Mouse (Mus musculus): ENCODE data around the gene Sh3bgrl3. TPM values are rescaled to one million over a fixed set of nuclear protein-coding genes. Genes with fewer than 3 reads are reported as not detected.

Sh3bgrl3 gene
- polyA plus RNA-seq, 1 experiment, result 911 TPM

DNA sequence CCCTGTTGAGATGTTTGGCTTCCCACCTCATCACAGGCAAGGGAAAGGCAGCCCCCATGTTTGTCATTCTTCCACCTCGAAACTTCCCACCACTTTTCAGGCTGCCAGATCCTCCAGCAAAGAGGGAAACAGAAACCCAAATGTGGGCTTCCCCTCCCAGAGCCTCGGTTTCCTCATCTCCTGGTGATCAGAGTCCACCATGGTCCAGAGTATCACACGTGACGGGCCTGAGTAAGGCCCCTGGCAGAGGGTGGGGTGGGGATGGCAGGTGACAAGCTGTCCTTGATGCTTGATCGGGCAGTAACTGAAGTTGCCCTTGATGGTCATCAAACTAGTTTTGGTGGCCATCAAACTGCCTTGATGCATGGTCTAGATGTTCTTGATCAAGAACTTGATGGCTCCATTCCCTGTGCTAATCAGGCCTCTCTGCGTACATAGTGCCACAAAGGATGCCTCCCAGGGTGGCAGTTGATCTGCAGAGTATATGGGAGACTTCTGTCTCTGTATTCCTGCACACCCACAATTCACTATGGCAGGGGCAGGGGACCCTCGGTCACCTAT is 34.5 kb downstream of the Sh3bgrl3 start:
- H3K4me1 ChIP-seq (ENCODE audit: control insufficient read depth, insufficient read depth, insufficient read length, low read length), result peaks cover 3% of the 10 kb centered on the region; the same call in 1 of the 2 replicates

DNA sequence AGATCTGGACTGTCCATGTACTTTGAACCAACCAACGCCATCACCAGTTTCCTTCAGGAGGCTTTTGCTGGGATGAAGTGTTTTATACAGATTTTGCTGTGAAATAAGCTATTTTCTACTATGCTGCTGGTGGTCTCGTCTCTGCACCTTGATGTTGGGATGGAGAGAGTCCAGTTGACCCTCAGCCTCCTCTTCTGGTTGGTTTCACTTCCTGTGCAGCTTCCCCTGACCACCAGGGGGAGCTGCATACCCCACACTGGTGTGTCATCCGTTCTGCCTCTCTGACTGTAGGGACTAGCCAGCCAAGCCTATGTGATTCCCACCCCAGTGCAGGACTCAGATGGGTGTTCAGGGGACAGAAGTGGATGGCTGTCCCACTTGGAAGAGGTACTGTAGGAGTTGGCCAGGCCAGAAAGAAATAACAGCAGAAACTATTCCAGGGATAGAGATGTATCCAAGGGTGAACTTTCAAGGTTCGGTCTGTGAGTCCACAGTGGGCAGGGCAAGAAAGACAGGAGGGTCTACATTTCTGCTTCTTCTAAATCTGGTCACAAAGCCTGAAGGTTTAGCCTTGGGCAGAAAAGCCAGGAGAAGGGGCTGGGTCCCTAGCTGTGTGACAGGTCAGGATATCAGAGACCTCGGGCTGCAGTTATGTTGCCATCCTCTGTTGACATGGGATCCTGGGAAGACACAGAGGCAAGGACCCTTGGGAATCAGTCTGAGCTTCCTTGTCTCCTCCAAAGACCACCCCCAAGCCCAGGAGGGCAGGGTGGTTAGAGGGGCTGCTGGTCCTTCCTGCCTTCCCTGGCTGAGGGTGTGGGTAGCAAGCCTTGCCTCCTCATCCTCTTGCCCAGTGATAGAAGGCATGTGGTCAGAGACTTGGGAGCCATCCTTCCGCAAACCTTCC is 36.0 kb downstream of the Sh3bgrl3 start:
- peaks cover 14% of the 10 kb centered on the region for H3K36me3 ChIP-seq (ENCODE audit: control insufficient read depth, insufficient read depth, low read length)
- H3K4me1 ChIP-seq (ENCODE audit: control insufficient read depth, insufficient read depth, insufficient read length, low read length), result peaks cover 6% of the 10 kb centered on the region
- peak overlapping the region; percentile 56 for H3K4me3 ChIP-seq (ENCODE audit: low read depth, low read length)
- H3K27me3 ChIP-seq (ENCODE audit: control insufficient read depth, insufficient read depth, low read length), result no peaks in the 10 kb centered on the region
- WGBS, result 68% methylated on average over 6 of the region's 6 CpGs
- H3K27ac ChIP-seq (ENCODE audit: insufficient read depth, low read depth, low read length), result no peak overlapping the region
- TF ChIP-seq POLR2A (IDR thresholded peaks at IDR 0.05; ENCODE audit: low read depth, low read length), result no peak
- peak; percentile 92; the same call in 1 of the 2 replicates for TF ChIP-seq CTCF (IDR thresholded peaks at IDR 0.05; ENCODE audit: extremely low read depth, insufficient read length, insufficient replicate concordance, low read depth, low read length)

More for the DNA sequence above, 34.5 kb downstream of the Sh3bgrl3 start:
- no peaks in the 10 kb centered on the region for H3K27me3 ChIP-seq (ENCODE audit: control insufficient read depth, insufficient read depth, low read length)
- peak overlapping the region; percentile 61 for H3K27ac ChIP-seq (ENCODE audit: insufficient read depth, low read depth, low read length)
- peaks cover 14% of the 10 kb centered on the region for H3K36me3 ChIP-seq (ENCODE audit: control insufficient read depth, insufficient read depth, low read length)
- WGBS, result 65% methylated on average over 7 of the region's 7 CpGs
- H3K4me3 ChIP-seq (ENCODE audit: low read depth, low read length), result peak overlapping the region; percentile 56
- no peak for TF ChIP-seq CTCF (IDR thresholded peaks at IDR 0.05; ENCODE audit: extremely low read depth, insufficient read length, insufficient replicate concordance, low read depth, low read length)
- TF ChIP-seq POLR2A (IDR thresholded peaks at IDR 0.05; ENCODE audit: low read depth, low read length), result no peak

DNA sequence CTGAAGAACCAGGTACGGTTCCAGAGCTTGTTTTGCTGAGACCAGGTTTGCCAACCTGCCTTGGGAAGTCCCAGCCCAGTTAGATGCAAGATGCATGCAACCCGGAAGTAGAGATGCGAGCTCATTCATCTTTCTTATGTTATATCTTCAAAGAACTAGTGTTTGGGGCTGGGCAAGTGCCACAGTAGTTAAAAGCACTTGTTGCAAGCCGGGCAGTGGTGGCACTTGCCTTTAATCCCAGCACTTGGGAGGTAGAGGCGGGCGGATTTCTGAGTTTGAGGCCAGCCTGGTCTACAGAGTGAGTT is 37.4 kb downstream of the Sh3bgrl3 start:
- WGBS, result 89% methylated on average over 6 of the region's 6 CpGs
- TF ChIP-seq POLR2A (IDR thresholded peaks at IDR 0.05; ENCODE audit: low read depth, low read length), result no peak
- TF ChIP-seq CTCF (IDR thresholded peaks at IDR 0.05; ENCODE audit: extremely low read depth, insufficient read length, insufficient replicate concordance, low read depth, low read length), result no peak
- no peak overlapping the region for H3K4me3 ChIP-seq (ENCODE audit: low read depth, low read length)
- peaks cover 2% of the 10 kb centered on the region; the same call in 1 of the 2 replicates for H3K4me1 ChIP-seq (ENCODE audit: control insufficient read depth, insufficient read depth, insufficient read length, low read length)
- no peak overlapping the region for H3K27ac ChIP-seq (ENCODE audit: insufficient read depth, low read depth, low read length)
- H3K27me3 ChIP-seq (ENCODE audit: control insufficient read depth, insufficient read depth, low read length), result no peaks in the 10 kb centered on the region
- H3K36me3 ChIP-seq (ENCODE audit: control insufficient read depth, insufficient read depth, low read length), result peaks cover 19% of the 10 kb centered on the region

DNA sequence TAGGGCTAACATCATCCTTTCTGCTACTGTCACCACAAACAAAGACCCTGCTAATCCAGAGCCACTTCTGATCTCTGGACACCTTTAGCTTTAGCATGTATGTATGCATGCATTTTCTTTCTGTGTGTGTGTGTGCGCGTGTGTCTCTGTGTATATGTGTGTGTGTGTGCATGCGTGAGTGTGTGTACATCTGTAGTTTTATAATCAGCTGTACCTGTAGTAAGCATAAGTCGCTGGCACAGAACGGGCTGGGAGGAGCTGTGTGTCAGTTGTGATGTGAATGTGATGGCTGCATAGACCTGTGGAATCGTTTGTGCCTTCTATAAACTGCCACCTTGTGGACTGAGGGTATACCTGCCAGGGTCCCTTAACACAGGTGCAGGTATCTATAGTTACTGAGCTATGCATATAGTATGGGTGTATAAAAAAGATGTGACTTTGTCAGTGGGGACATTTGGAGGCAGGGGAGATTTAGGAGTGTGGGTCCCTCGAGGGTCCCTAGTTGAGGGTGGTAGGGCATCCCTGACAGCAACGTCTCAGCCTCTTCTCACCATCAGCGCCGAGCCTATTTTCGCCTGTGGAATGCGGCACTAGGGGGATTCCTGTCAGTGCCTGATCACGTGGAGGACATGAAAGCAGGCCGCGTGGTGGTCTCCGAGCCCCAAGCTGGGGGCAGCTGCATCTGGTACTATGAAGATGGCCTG is 37.9 kb downstream of the Sh3bgrl3 start:
- H3K27ac ChIP-seq (ENCODE audit: insufficient read depth, low read depth, low read length), result no peak overlapping the region
- peaks cover 19% of the 10 kb centered on the region for H3K36me3 ChIP-seq (ENCODE audit: control insufficient read depth, insufficient read depth, low read length)
- H3K4me3 ChIP-seq (ENCODE audit: low read depth, low read length), result no peak overlapping the region
- H3K27me3 ChIP-seq (ENCODE audit: control insufficient read depth, insufficient read depth, low read length), result no peaks in the 10 kb centered on the region
- TF ChIP-seq POLR2A (IDR thresholded peaks at IDR 0.05; ENCODE audit: low read depth, low read length), result no peak
- TF ChIP-seq CTCF (IDR thresholded peaks at IDR 0.05; ENCODE audit: extremely low read depth, insufficient read length, insufficient replicate concordance, low read depth, low read length), result no peak
- 87% methylated on average over 16 of the region's 16 CpGs for WGBS
- H3K4me1 ChIP-seq (ENCODE audit: control insufficient read depth, insufficient read depth, insufficient read length, low read length), result peaks cover 2% of the 10 kb centered on the region; the same call in 1 of the 2 replicates

DNA sequence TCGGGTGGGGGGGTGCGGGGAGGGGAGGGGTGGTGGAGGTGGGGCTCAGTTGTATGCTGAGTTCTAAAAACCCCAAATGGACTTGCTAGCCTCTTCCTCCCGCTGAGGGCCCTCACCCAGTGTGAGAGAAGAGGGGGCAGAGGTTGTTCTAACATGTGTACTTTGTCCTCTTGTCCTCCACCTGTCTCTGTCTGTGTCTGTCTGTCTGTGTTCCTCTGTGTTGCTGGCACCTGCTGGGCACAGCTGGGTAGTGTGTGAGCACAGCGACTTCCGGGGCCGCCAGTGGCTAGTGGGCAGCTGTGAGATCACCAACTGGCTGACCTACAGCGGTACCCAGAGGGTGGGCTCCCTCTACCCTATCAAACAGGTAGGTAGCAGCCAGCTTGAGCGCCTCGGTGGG is 39.6 kb downstream of the Sh3bgrl3 start:
- Histone ChIP-seq H3K27me3 (ENCODE audit: control insufficient read depth, insufficient read depth, low read length) (no peaks in the 10 kb centered on the region), H3K4me3 (ENCODE audit: low read depth, low read length) (no peak overlapping the region), H3K36me3 (ENCODE audit: control insufficient read depth, insufficient read depth, low read length) (peaks cover 23% of the 10 kb centered on the region), H3K27ac (ENCODE audit: insufficient read depth, low read depth, low read length) (no peak overlapping the region), H3K4me1 (ENCODE audit: control insufficient read depth, insufficient read depth, insufficient read length, low read length) (peaks cover 2% of the 10 kb centered on the region; the same call in 1 of the 2 replicates)
- 51% methylated on average over 9 of the region's 9 CpGs for whole genome bisulfite sequencing
- TF ChIP-seq CTCF (IDR thresholded peaks at IDR 0.05; ENCODE audit: extremely low read depth, insufficient read length, insufficient replicate concordance, low read depth, low read length) (no peak), POLR2A (IDR thresholded peaks at IDR 0.05; ENCODE audit: low read depth, low read length) (no peak)

DNA sequence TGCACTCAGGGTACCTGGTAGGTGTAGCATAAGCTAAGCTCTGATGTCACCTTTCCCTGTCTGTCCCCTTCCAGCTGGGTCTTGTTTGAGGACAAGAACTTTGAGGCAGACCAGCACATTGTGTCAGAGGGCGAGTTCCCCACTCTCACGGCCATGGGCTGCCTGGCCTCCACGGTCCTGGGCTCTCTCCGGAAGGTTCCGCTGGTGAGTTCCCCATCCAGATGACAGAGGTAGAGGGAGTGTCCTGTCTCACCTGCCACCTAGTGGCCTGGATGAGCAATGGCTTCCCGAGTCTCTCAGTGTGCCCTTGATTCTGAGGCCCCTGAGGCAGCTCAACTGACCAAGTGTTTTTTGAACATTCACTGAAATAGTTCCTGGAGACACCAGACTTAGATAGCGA is 41.2 kb downstream of the Sh3bgrl3 start:
- WGBS, result 19% methylated on average over 7 of the region's 7 CpGs
- TF ChIP-seq CTCF (IDR thresholded peaks at IDR 0.05; ENCODE audit: extremely low read depth, insufficient read length, insufficient replicate concordance, low read depth, low read length), result peak; percentile 83; the same call in 1 of the 2 replicates
- TF ChIP-seq POLR2A (IDR thresholded peaks at IDR 0.05; ENCODE audit: low read depth, low read length), result no peak
- Histone ChIP-seq H3K4me1 (ENCODE audit: control insufficient read depth, insufficient read depth, insufficient read length, low read length) (peaks cover 4% of the 10 kb centered on the region), H3K36me3 (ENCODE audit: control insufficient read depth, insufficient read depth, low read length) (peaks cover 20% of the 10 kb centered on the region), H3K4me3 (ENCODE audit: low read depth, low read length) (no peak overlapping the region), H3K27ac (ENCODE audit: insufficient read depth, low read depth, low read length) (no peak overlapping the region), H3K27me3 (ENCODE audit: control insufficient read depth, insufficient read depth, low read length) (no peaks in the 10 kb centered on the region)

DNA sequence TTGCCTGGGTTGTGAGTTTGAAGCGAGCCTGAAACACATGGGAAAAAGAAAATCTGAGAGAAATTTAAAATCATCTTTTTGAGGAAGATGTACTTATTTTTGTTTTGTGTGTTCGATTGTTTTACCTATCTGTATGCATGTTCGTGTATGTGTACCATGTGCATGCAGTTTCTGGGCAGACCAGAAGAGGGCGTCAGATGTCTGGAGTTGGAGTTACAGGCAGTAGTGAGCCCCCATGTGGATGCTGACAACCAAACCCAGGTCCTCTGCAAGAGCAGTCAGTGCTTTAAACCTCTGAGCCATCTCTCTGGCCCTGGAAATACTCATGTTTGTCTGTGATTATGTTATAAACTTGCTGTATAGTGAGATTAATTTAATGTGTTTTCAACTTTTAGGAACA is 43.6 kb downstream of the Sh3bgrl3 start:
- no peak for TF ChIP-seq POLR2A (IDR thresholded peaks at IDR 0.05; ENCODE audit: low read depth, low read length)
- peak; percentile 23; the same call in 1 of the 2 replicates for TF ChIP-seq CTCF (IDR thresholded peaks at IDR 0.05; ENCODE audit: extremely low read depth, insufficient read length, insufficient replicate concordance, low read depth, low read length)
- 94% methylated on average over 4 of the region's 4 CpGs for WGBS
- peaks cover 26% of the 10 kb centered on the region for H3K36me3 ChIP-seq (ENCODE audit: control insufficient read depth, insufficient read depth, low read length)

More for the DNA sequence above, 43.6 kb downstream of the Sh3bgrl3 start:
- H3K27me3 ChIP-seq (ENCODE audit: control insufficient read depth, insufficient read depth, low read length), result no peaks in the 10 kb centered on the region
- peaks cover 7% of the 10 kb centered on the region for H3K4me1 ChIP-seq (ENCODE audit: control insufficient read depth, insufficient read depth, insufficient read length, low read length)
- H3K27ac ChIP-seq (ENCODE audit: insufficient read depth, low read depth, low read length), result no peak overlapping the region
- H3K4me3 ChIP-seq (ENCODE audit: low read depth, low read length), result no peak overlapping the region

Measured in small intestine, adult 2 months (tissue).